Mouse (Mus musculus): ENCODE results near the gene Gtpbp1. TPM values are rescaled to one million over a fixed set of nuclear protein-coding genes. Genes with fewer than 3 reads are reported as not detected.

Gtpbp1 gene
- polyA plus RNA-seq, 1 experiment, result 42.4 TPM

GRCm38 (mm10) chr15:79749162-79749561, 58.5 kb downstream of the Gtpbp1 start:
- Histone ChIP-seq H3K9me3 (no peaks in the 10 kb centered on the region), H3K4me3 (replicated peaks) (no peak overlapping the region), H3K4me1 (peaks cover 66% of the 10 kb centered on the region), H3K36me3 (replicated peaks; ENCODE audit: low read length) (peaks cover 22% of the 10 kb centered on the region), H3K27me3 (replicated peaks) (peaks cover 2% of the 10 kb centered on the region)
- no peak for TF ChIP-seq FLI1 (IDR thresholded peaks at IDR 0.05; ENCODE audit: low read length)
- TF ChIP-seq GATA1 (IDR thresholded peaks at IDR 0.05; ENCODE audit: borderline replicate concordance, low read length), result no peak

GRCm38 (mm10) chr15:79750266-79750665, 59.6 kb downstream of the Gtpbp1 start:
- H3K4me1 ChIP-seq, result peaks cover 70% of the 10 kb centered on the region
- H3K4me3 ChIP-seq (replicated peaks), result no peak overlapping the region
- TF ChIP-seq FLI1 (IDR thresholded peaks at IDR 0.05; ENCODE audit: low read length), result no peak
- no peak for TF ChIP-seq GATA1 (IDR thresholded peaks at IDR 0.05; ENCODE audit: borderline replicate concordance, low read length)
- H3K9me3 ChIP-seq, result no peaks in the 10 kb centered on the region
- H3K27me3 ChIP-seq (replicated peaks), result peaks cover 7% of the 10 kb centered on the region
- H3K36me3 ChIP-seq (replicated peaks; ENCODE audit: low read length), result peaks cover 17% of the 10 kb centered on the region

GRCm38 (mm10) chr15:79751772-79752171, 61.1 kb downstream of the Gtpbp1 start:
- no peaks in the 10 kb centered on the region for H3K9me3 ChIP-seq
- peaks cover 21% of the 10 kb centered on the region for H3K36me3 ChIP-seq (replicated peaks; ENCODE audit: low read length)
- TF ChIP-seq FLI1 (IDR thresholded peaks at IDR 0.05; ENCODE audit: low read length), result no peak
- no peak for TF ChIP-seq GATA1 (IDR thresholded peaks at IDR 0.05; ENCODE audit: borderline replicate concordance, low read length)
- H3K27me3 ChIP-seq (replicated peaks), result peaks cover 9% of the 10 kb centered on the region
- peaks cover 84% of the 10 kb centered on the region for H3K4me1 ChIP-seq
- peak overlapping the region; percentile 18 for H3K4me3 ChIP-seq (replicated peaks)

- H3K4me1 ChIP-seq, result peaks cover 93% of the 10 kb centered on the region
- TF ChIP-seq FLI1 (IDR thresholded peaks at IDR 0.05; ENCODE audit: low read length) (no peak), GATA1 (IDR thresholded peaks at IDR 0.05; ENCODE audit: borderline replicate concordance, low read length) (no peak; the same call in 2 of the 3 replicates)
- H3K27me3 ChIP-seq (replicated peaks), result peaks cover 9% of the 10 kb centered on the region
- peaks cover 23% of the 10 kb centered on the region for H3K36me3 ChIP-seq (replicated peaks; ENCODE audit: low read length)
- no peaks in the 10 kb centered on the region for H3K9me3 ChIP-seq
- H3K4me3 ChIP-seq (replicated peaks), result peak overlapping the region; percentile 71
Observed at GRCm38 (mm10) chr15:79752742-79753419, 62.2 kb downstream of the Gtpbp1 start.

DNA sequence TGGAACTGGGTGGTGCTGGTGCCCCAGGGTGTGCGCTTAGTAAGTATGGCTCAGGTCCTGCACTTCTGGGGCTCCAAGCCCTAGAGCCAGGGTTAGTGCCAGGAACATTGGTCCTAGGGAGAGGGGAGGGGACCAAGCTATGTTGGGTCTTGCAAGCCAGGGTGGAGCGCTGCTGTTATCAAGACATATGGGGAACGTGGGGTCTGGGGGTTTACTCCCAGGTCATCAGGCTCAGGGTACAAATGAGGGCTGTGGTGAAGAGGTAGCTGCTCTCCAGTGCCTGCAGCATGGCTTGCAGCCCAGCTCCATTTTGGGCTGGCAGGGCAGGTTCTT, 62.7 kb downstream of the Gtpbp1 start:
- Histone ChIP-seq H3K4me3 (replicated peaks) (peak overlapping the region; percentile 71), H3K27me3 (replicated peaks) (peaks cover 9% of the 10 kb centered on the region), H3K4me1 (peaks cover 94% of the 10 kb centered on the region), H3K9me3 (no peaks in the 10 kb centered on the region), H3K36me3 (replicated peaks; ENCODE audit: low read length) (peaks cover 23% of the 10 kb centered on the region)
- TF ChIP-seq GATA1 (IDR thresholded peaks at IDR 0.05; ENCODE audit: borderline replicate concordance, low read length) (no peak), FLI1 (IDR thresholded peaks at IDR 0.05; ENCODE audit: low read length) (no peak)

- H3K4me1 ChIP-seq, result peaks cover 94% of the 10 kb centered on the region
- peaks cover 23% of the 10 kb centered on the region for H3K36me3 ChIP-seq (replicated peaks; ENCODE audit: low read length)
- no peak overlapping the region for H3K4me3 ChIP-seq (replicated peaks)
- no peak for TF ChIP-seq FLI1 (IDR thresholded peaks at IDR 0.05; ENCODE audit: low read length)
- no peak for TF ChIP-seq GATA1 (IDR thresholded peaks at IDR 0.05; ENCODE audit: borderline replicate concordance, low read length)
- H3K9me3 ChIP-seq, result no peaks in the 10 kb centered on the region
- H3K27me3 ChIP-seq (replicated peaks), result peaks cover 8% of the 10 kb centered on the region
Observed at GRCm38 (mm10) chr15:79753873-79754272, 63.2 kb downstream of the Gtpbp1 start.

GRCm38 (mm10) chr15:79755176-79755575, 64.5 kb downstream of the Gtpbp1 start:
- TF ChIP-seq FLI1 (IDR thresholded peaks at IDR 0.05; ENCODE audit: low read length) (no peak), GATA1 (IDR thresholded peaks at IDR 0.05; ENCODE audit: borderline replicate concordance, low read length) (no peak)
- peaks cover 8% of the 10 kb centered on the region for H3K27me3 ChIP-seq (replicated peaks)

GRCm38 (mm10) chr15:79755977-79756625, 65.5 kb downstream of the Gtpbp1 start:
- Histone ChIP-seq H3K9me3 (no peaks in the 10 kb centered on the region), H3K4me3 (replicated peaks) (peak overlapping the region; percentile 48), H3K27me3 (replicated peaks) (peaks cover 8% of the 10 kb centered on the region), H3K4me1 (peaks cover 97% of the 10 kb centered on the region), H3K36me3 (replicated peaks; ENCODE audit: low read length) (peaks cover 25% of the 10 kb centered on the region)
- TF ChIP-seq FLI1 (IDR thresholded peaks at IDR 0.05; ENCODE audit: low read length) (no peak), GATA1 (IDR thresholded peaks at IDR 0.05; ENCODE audit: borderline replicate concordance, low read length) (no peak)

More at GRCm38 (mm10) chr15:79755176-79755575, 64.5 kb downstream of the Gtpbp1 start:
- peak overlapping the region; percentile 25 for H3K4me3 ChIP-seq (replicated peaks)
- H3K4me1 ChIP-seq, result peaks cover 94% of the 10 kb centered on the region
- H3K9me3 ChIP-seq, result no peaks in the 10 kb centered on the region
- H3K36me3 ChIP-seq (replicated peaks; ENCODE audit: low read length), result peaks cover 23% of the 10 kb centered on the region

- TF ChIP-seq GATA1 (IDR thresholded peaks at IDR 0.05; ENCODE audit: borderline replicate concordance, low read length), result no peak
- TF ChIP-seq FLI1 (IDR thresholded peaks at IDR 0.05; ENCODE audit: low read length), result no peak
- Histone ChIP-seq H3K9me3 (no peaks in the 10 kb centered on the region), H3K27me3 (replicated peaks) (peaks cover 8% of the 10 kb centered on the region), H3K4me1 (peaks cover 99% of the 10 kb centered on the region), H3K36me3 (replicated peaks; ENCODE audit: low read length) (peaks cover 31% of the 10 kb centered on the region), H3K4me3 (replicated peaks) (peak overlapping the region; percentile 16)
Observed at GRCm38 (mm10) chr15:79757118-79757517, 66.5 kb downstream of the Gtpbp1 start.

DNA sequence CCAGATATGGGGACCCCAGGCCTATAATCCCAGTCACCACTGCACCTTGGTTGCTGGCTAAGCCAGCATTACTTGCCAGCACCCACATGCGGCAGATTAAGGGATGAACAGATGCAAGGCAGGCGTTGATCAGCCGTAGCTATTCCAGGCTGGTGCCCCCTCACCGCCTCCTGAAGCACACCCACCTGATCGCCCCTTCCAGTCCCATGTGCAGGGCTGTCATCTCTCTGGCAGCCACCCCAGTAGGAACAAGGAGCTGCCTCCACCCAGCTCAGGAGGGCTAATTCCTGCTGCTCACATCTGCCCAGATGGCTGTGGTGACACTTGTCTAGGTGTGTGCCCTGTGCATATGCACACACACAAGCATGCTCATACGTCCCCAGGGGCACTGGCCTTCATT, 70.3 kb downstream of the Gtpbp1 start:
- no peaks in the 10 kb centered on the region for H3K9me3 ChIP-seq
- TF ChIP-seq GATA1 (IDR thresholded peaks at IDR 0.05; ENCODE audit: borderline replicate concordance, low read length), result no peak
- no peak for TF ChIP-seq FLI1 (IDR thresholded peaks at IDR 0.05; ENCODE audit: low read length)
- H3K4me1 ChIP-seq, result peaks cover 95% of the 10 kb centered on the region
- peak overlapping the region; percentile 81 for H3K4me3 ChIP-seq (replicated peaks)
- H3K27me3 ChIP-seq (replicated peaks), result no peaks in the 10 kb centered on the region
- H3K36me3 ChIP-seq (replicated peaks; ENCODE audit: low read length), result peaks cover 52% of the 10 kb centered on the region
